Mouse (Mus musculus) erythroblast, embryonic 14.5 days (primary cell): ENCODE data around the gene Pnpla1. TPM values are rescaled to one million over a fixed set of nuclear protein-coding genes. Genes with fewer than 3 reads are reported as not detected.
A peak's percentile ranks its signal among the peaks of the same experiment; 100 is the strongest.
"Not testable (repeated sequence)": the region's sequence is repeated elsewhere in the genome, so short reads cannot be mapped to it uniquely, and the experiment has no call there.

ENCODE experiments used
- H3K27me3 ChIP-seq: 2 replicates; pipeline ENCODE4 v1.6.1; 2012; ENCODE audit warnings: inconsistent platforms; ENCODE audit not compliant: control insufficient read depth
- H3K36me3 ChIP-seq: 2 replicates; pipeline ENCODE4 v1.6.1; 2012; ENCODE audit warnings: mild to moderate bottlenecking, inconsistent platforms; ENCODE audit not compliant: control insufficient read depth
- H3K4me1 ChIP-seq: 2 replicates; pipeline ENCODE4 v1.6.1; 2012; ENCODE audit warnings: inconsistent platforms; ENCODE audit not compliant: control insufficient read depth
- H3K4me3 ChIP-seq: replicated peaks from 2 replicates; pipeline ENCODE3; 2012; ENCODE audit warnings: moderate library complexity, mild to moderate bottlenecking, inconsistent platforms
- H3K9me3 ChIP-seq: 2 replicates; pipeline ENCODE4 v1.6.1; 2012; ENCODE audit warnings: low read length, inconsistent platforms, mixed read lengths; ENCODE audit not compliant: control insufficient read depth
- GATA1 ChIP-seq: IDR thresholded peaks from 2 replicates; pipeline ENCODE4 v1.6.1; 2012; ENCODE audit warnings: low read length, inconsistent platforms, mixed read lengths
- TAL1 ChIP-seq: IDR thresholded peaks from 3 replicates; pipeline ENCODE4 v1.6.1; 2012; ENCODE audit warnings: low read length, inconsistent platforms, mixed read lengths
- polyA plus RNA-seq: library from polyadenylated mRNA; stranded (reverse); fragments of >175 nt; gene quantifications from 2 replicates; pipeline ENCODE4 v1.2.3, GENCODE M21; 2012

Gene Pnpla1
- polyA plus RNA-seq, 1 experiment: not detected

DNA sequence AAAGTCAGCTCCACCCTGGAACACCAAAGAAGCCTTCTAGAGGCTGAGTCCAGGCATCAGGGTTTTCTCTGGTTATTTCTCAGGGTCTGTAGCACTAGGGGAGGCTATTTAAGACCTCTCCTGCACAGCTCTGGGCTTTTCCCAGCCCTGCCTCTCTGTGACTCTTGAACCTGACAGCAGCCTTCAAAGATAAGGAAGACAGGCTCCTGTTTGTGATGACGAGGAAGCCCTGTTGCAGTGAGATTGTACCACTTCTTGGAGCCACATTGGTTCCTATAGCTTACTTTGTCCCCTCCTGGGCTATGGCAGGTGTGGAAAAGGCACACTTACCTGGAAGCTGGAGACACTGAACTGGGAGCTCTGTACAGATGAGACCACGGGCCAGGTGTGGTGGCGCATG, 25.3 kb upstream of the Pnpla1 start:
- peak overlapping the region; percentile 33 for H3K4me3 ChIP-seq
- peaks cover 13% of the 10 kb centered on the region for H3K9me3 ChIP-seq
- TF ChIP-seq GATA1: peak; percentile 88
- peak; percentile 92 for TF ChIP-seq TAL1
- H3K36me3 ChIP-seq: peaks cover 100% of the 10 kb centered on the region
- no peaks in the 10 kb centered on the region; the same call in 1 of the 2 replicates for H3K27me3 ChIP-seq
- H3K4me1 ChIP-seq: peaks cover 98% of the 10 kb centered on the region

DNA sequence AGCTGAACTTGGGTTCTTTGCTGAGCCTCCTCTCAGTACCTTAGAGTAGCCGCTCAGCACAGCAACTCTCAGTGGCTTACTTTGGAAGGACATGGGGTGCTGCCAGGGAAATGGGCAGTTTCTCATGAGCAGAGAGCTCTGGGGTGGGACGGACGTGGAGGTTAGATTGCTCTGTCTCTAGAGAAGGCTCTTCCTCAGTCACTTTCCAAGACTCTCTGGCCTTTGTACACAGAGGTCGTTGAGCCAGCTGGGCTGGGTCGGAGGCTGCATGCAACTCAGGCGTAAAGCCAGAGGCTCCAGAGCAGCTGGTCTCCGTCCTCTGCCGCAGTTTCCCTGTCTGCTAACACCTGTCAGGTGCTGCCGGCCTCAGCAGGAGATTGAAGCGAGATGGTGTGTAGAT, 23.5 kb upstream of the Pnpla1 start:
- TF ChIP-seq TAL1 (no peak), GATA1 (no peak)
- Histone ChIP-seq H3K4me1 (peaks cover 92% of the 10 kb centered on the region), H3K9me3 (peaks cover 26% of the 10 kb centered on the region), H3K27me3 (no peaks in the 10 kb centered on the region; the same call in 1 of the 2 replicates), H3K4me3 (no peak overlapping the region), H3K36me3 (peaks cover 100% of the 10 kb centered on the region)

GRCm38 (mm10) chr17:28837840-28838239, 20.4 kb upstream of the Pnpla1 start:
- no peak overlapping the region for H3K4me3 ChIP-seq
- peaks cover 93% of the 10 kb centered on the region for H3K36me3 ChIP-seq
- H3K27me3 ChIP-seq: no peaks in the 10 kb centered on the region; the same call in 1 of the 2 replicates
- H3K4me1 ChIP-seq: peaks cover 70% of the 10 kb centered on the region
- peaks cover 40% of the 10 kb centered on the region for H3K9me3 ChIP-seq
- TF ChIP-seq GATA1: no peak
- TF ChIP-seq TAL1: no peak

GRCm38 (mm10) chr17:28841947-28842346, 16.3 kb upstream of the Pnpla1 start:
- peaks cover 52% of the 10 kb centered on the region for H3K36me3 ChIP-seq
- not testable (repeated sequence) for H3K4me3 ChIP-seq, H3K27me3 ChIP-seq
- H3K4me1 ChIP-seq: peaks cover 50% of the 10 kb centered on the region
- peaks cover 35% of the 10 kb centered on the region for H3K9me3 ChIP-seq

DNA sequence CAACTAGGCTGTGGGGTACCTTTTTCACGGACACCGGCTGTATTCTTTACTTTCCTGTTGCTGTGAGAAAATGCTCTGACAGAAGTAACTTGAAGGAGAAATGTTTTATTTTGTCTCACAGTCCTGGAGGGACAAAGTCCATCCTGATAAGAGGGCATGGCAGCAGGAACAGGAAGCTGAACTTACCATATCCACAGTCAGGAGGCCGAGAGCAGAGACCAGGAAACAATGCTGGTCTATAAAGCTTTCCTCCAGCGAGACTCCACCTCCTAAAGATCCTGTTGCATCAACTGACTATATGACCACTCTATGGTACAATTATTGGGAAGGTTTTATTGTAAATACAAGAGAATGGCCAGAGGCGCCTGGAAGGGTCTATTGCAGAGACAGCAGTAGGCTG, 14.5 kb upstream of the Pnpla1 start:
- Histone ChIP-seq H3K9me3 (peaks cover 22% of the 10 kb centered on the region), H3K4me3 (no peak overlapping the region), H3K27me3 (no peaks in the 10 kb centered on the region; the same call in 1 of the 2 replicates), H3K4me1 (peaks cover 46% of the 10 kb centered on the region), H3K36me3 (peaks cover 34% of the 10 kb centered on the region)
- TF ChIP-seq GATA1 (no peak), TAL1 (no peak)

DNA sequence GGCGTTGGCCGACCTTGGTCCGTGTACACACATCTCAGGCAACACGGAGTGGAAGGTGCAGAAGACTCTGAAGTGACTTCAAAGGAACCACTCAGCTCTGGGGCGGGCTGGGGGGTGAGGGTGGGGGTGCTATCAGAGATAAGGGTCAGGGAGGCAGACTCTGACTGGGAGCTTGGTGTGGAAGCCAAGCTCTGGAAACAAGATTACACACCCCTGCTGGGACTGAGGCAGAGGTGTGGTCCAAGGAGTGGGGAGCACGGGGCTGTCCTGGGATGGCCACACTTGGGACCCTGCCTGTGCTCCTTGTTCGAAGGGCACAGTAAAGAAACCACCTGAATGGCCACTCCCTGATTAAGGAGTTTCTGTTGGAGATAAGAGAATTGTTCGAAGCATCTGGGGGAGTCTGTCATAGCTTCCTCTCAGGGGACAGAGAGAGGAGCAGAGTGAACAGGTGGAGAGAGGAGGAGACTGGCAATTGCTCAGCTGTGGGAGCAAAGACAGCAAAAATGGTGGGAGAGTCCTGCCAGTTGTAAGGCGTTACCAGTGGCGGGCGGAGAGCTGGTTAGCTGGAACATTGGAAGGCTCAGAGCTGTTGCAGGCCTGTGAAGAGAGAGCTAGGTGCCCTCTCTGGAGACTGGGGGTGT, 11.1 kb upstream of the Pnpla1 start:
- H3K4me3 ChIP-seq: no peak overlapping the region
- TF ChIP-seq GATA1: no peak
- TF ChIP-seq TAL1: no peak

DNA sequence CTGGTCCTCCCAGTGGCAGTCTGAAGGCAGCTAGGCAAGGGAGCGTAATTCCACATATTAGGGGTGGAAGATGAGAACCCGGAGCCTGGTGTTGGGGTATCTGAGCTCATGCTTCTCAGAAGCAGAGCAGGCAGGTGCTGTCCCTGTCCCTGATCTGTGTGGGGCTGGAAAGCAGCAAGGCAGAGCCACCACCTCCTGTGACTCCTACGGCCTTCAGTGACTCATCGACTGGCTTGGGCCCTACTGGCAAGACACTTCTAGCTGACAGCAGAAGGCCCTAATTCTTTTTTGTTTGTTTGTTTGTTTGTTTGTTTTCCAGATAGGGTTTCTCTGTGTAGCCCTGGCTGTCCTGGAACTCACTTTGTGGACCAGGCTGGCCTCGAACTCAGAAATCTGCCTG, 7.7 kb upstream of the Pnpla1 start:
- H3K4me3 ChIP-seq: no peak overlapping the region
- no peaks in the 10 kb centered on the region; the same call in 1 of the 2 replicates for H3K9me3 ChIP-seq
- peaks cover under 1% of the 10 kb centered on the region for H3K27me3 ChIP-seq
- no peaks in the 10 kb centered on the region for H3K36me3 ChIP-seq
- peaks cover 35% of the 10 kb centered on the region for H3K4me1 ChIP-seq
- TF ChIP-seq GATA1 (no peak), TAL1 (no peak)

More for the DNA sequence above, 11.1 kb upstream of the Pnpla1 start:
- peaks cover 37% of the 10 kb centered on the region for H3K4me1 ChIP-seq
- peaks cover 2% of the 10 kb centered on the region for H3K36me3 ChIP-seq
- no peaks in the 10 kb centered on the region for H3K27me3 ChIP-seq
- peaks cover 3% of the 10 kb centered on the region for H3K9me3 ChIP-seq

DNA sequence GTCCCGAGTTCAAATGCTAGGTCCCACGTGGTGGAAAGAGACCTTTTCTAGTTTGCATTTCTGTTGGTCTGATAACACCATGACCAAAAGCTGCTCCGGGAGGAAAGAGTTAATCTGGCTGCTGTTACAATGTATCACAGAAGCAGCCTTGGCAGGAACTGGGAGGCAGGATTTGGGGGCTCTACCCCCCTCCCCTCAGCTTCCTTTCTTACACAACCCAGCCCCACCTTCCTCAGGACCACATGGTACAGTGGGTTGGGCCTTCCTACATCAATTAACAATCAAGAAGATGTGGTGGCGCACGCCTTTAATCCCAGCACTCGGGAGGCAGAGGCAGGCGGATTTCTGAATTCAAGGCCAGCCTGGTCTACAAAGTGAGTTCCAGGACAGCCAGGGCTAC, 3.8 kb upstream of the Pnpla1 start:
- Histone ChIP-seq H3K9me3 (peaks cover 6% of the 10 kb centered on the region), H3K27me3 (peaks cover 16% of the 10 kb centered on the region), H3K36me3 (no peaks in the 10 kb centered on the region), H3K4me3 (no peak overlapping the region), H3K4me1 (peaks cover 14% of the 10 kb centered on the region)
- TF ChIP-seq TAL1: no peak
- TF ChIP-seq GATA1: no peak

DNA sequence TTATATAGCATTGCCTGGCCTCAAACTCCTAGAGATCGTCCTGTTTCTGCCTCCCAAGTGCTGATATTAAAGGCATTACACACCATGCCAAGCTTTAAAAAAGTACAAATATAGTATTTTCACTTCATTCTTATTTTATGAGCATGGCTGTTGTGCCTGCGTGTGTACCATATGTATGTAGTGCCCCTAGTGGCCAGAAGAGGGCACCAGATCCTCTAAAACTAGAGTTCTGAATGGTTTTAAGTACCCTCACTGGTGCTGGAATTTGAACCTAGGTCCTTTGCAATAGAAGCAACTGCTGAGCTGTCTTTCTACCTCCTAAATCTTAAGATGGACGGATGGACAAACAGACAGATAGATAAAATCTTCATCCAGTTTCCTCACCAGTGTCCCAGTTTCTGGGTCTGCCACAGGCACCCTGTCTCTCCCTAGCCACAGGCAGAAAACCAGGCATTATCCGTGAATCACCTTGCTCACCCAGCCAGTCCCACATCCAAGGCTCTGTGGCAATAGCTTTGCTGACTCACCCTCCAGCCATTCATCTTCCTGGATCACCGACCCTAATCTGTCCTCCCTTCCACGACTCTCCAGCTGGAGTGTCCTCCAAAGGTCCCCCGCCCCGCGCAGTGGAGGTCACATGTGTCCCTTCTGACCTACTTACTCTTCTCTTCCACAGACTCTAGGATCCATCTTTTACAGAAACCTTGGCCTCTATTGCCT, 2.9 kb upstream of the Pnpla1 start:
- peaks cover 16% of the 10 kb centered on the region for H3K27me3 ChIP-seq
- no peaks in the 10 kb centered on the region for H3K36me3 ChIP-seq
- no peak for TF ChIP-seq TAL1
- TF ChIP-seq GATA1: no peak
- H3K4me1 ChIP-seq: peaks cover 13% of the 10 kb centered on the region
- peaks cover 6% of the 10 kb centered on the region for H3K9me3 ChIP-seq
- H3K4me3 ChIP-seq: no peak overlapping the region
